Mouse (Mus musculus) kidney, postnatal 10 days (tissue): ENCODE results near the gene Frmpd1.

ENCODE experiments used
- DNase-seq: peaks from one replicate; pipeline ENCODE4 v3.0.0; 2021; ENCODE audit warnings: mixed read lengths

Gene Frmpd1

DNA sequence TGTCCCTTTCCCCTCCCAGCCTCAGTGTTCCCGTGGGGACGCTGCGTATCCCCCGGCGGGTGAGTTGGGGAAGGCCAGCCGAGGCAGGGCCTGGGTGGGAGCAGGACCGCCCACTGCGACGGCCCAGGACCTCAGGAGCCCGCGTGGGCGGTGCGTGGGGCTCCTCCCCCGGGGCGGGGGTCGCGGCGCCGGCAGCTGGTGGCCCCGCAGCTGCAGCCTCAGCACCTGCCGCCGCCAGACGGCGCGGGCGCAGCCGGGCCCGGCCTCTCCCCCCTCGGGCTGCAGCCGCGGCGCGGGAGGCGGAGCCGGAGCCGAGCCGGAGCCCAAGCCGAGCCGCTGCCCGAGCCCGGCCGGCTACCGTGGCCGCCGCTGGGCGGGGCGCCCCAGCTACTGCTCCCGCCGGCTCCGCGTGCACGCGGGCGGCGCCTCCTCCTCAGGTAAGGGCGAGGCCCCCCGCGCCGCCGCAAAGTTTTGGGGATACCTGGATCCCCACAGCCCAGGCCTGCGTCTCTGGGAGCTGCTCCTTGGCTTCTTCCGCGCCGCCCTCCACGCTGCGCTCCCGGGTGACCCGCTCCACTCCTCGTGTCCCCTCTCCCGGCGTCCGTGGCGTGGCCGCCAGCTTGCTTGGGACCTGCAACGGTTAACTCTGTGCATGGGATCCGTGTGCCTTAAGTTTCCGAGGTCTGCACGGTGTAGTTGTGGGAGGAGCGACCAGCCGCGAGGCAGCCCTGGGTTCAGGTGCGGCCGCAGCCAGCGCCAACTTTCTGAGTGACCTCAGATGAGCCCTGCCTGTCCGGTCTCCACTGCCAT, at the start of gene Frmpd1:
Frmpd1 (plus strand) TSS at position 355 of the 810 bp plus-strand sequence.
- DNase-seq: peak; percentile 76

DNA sequence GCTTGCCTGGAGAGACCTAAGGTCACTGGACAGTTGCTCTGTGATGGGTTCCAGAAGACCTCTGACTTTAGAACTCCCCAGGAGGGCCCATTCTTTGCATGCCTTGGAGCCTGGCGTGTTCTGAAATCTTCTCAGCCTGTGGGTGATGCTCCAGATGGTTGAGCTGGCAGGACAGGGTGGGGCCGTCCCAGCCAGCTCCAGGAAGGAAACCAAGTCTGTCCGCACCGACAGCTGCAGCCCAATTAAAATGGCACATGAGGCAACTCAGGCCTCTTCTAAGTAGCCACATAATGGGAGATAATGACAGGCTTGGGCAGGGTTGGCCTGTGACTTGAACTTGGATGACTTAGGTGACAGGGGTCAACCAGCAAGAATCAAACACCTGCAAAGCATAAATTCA, 47.0 kb upstream of the Frmpd1 start:
- DNase-seq: peak; percentile 12

DNA sequence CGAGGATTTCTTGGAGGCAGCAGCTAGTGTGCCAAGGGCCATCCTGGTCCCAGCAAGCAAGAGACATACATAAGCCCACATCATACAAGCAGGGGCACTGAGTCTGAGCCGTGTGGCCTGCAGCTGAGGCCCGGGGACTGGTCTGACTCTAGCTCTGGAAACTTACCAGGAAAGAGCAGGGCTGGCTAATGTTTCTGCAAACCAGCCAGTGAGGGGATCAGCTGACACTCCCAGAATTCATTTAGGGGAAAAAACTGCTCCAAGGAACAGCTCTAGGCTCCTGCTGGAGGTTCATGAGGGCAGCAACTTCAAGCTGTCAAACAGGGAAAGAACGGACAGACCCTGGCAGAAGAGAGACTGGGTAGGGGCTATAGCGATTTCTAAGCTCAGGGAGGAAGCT, 42.8 kb upstream of the Frmpd1 start:
- DNase-seq: no peak

DNA sequence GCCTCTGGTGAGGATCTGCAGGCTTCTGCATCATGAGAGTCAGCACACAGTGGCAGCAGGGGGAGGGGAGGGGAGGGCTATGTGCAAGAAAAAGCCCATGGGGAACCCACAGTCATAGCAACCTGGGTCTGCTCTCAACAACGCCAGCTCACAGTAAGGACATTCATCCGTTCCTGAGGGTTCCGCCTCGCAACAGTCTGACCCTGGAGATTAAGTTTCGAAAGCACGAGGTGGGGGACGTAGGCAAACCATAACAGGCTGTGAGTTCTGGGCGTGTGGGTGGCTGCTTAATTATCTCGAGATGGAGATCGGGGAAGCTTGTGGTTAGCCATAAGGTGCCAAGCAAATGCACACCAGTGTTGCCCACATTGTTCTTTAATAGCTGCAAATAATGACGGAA, 42.3 kb upstream of the Frmpd1 start:
- no peak for DNase-seq

DNA sequence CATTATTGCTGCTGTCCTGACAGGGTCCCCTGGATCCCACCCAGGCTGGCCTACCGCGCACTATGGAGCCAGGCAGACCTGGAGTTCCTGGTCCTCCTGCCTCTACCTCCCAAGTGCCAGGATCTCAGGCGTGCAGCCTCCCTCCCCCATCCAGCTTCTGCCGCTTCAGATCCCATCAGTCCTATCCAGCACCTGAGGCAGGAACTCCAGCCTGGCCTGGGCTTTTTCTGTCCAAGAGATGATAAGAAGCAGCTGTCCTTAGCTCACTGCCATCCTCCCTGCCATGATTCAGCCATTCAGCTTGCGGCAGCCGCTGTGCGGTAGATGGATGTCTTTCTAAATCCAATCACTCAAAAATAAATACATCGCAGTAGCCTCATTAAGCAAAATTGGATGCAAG, 41.7 kb upstream of the Frmpd1 start:
- no peak for DNase-seq

DNA sequence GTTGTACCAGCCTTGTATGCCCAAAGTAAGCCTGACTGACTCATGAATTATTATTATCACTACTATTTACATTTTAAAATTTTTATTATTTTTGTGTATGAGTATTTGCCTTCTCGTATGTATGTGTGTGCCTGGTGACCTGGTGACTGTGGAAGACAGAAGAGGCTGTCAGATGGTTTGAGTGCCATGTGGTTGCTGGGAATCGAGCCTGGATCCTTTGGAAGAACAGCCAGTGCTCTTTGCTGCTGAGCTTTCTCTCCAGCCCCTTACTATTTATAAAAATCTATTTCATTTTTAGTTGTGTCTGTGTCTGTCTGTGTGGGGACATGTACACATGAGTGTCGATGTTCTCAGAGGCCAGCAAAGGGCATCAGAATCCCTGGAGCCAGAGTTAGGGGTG, 28.2 kb upstream of the Frmpd1 start:
- DNase-seq: no peak

DNA sequence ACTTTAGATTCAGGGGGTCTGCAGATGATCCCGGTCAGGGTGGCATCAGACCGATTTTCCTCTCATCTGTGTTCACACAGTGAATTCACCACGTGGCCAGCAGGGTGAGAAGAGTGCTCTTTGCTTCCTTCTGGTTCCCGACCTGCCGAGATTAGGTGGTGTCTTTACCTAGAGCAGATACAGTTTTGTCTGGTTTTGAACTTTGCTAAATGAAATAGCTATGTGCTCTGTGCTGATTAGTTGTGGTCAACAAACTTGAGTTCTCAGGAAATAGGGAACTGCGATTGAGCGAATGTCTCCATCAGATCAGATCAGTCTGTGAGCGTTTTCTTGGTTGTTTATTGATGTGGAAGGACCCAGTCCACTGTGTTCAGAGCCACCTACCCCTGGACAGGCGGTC, 26.1 kb upstream of the Frmpd1 start:
- no peak for DNase-seq

DNA sequence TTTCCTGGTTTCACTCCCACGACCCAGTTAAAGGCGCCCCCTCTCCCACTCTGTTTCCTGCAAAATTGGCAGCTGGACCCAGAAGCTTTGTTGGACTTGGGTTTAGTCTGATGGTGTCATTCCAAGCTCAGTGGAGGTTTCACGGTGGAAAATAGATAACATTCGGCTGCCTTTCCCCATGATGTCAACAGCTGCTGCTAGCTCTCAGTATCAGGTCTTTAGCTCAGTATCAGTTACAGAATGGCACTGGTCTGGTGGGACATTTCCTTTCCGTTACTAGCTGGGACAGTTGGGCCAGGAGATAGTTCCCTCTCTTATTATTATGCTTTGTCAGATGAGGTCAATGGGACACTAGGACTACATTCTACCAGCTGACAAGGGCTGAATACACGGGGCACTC, 23.9 kb upstream of the Frmpd1 start:
- DNase-seq: no peak

DNA sequence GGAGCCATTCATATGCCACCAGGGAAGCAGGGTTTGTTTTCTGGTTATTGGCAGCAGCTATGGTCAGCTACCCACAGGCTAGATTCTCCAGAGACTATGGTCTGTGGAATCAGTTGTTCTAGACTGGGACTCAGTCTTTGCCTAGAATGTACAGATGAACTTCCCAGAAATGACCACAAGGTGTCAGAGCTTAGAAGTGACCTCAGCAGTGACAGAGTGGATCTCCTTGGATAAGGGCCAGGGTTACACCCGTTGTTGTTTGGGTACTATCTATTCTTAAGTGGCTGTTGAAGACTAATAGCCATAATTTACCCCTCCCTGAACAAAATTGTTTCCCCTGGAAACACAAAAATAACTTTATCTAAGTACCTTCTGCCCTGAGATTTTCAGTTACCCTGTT, 21.0 kb upstream of the Frmpd1 start:
- DNase-seq: peak; percentile 42

DNA sequence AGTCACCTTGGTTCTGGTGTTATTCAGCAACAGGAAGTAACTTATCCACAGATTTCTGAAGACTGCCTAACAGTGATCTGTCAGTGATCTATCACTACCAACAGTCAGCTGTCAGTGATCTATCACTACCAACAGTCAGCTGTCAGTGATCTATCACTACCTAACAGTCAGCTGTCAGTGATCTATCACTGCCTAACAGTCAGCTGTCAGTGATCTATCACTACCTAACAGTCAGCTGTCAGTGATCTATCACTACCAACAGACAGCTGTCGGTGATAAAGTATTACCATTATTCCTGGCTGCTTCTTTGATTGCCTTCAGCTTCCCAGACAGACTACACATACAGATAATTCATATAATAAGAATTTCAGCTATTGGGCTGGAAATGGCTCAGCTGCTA, 19.2 kb upstream of the Frmpd1 start:
- no peak for DNase-seq

DNA sequence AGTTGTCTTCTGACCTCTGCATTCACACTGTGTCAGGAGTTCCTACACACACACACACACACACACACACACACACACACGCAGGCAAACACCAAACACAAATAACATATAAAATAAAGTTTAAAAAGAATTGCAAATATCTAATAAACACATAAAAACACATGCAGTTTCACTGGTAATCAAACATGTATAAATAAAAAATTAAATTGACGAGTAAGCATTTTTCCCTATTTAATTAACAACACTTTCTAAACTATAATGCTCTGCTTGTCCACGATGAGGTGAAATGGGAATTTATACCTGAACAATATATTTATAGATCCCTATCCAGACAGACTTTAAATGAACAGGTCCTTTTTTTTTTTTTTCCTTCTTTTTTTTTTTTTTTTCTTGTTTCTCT, 18.7 kb upstream of the Frmpd1 start:
- DNase-seq: no peak

DNA sequence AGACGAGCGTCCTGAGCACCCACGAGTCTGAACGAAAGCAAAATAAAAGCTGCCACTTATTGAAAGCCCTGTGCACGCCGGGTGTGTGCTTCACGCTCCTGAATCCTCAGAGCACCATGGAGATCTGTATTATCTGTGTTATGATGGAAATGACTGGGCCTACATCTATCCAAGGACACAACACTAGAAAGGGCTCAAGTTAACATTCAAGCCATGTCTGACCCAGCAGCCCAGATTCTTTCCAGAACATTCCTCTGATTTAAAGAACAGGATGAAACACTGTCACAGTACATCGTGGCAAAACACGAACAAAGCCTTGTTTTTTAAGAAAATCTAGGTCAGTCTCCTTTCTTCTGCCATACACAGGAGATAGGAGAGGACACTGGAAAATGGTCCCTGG, 13.3 kb upstream of the Frmpd1 start:
- no peak for DNase-seq

DNA sequence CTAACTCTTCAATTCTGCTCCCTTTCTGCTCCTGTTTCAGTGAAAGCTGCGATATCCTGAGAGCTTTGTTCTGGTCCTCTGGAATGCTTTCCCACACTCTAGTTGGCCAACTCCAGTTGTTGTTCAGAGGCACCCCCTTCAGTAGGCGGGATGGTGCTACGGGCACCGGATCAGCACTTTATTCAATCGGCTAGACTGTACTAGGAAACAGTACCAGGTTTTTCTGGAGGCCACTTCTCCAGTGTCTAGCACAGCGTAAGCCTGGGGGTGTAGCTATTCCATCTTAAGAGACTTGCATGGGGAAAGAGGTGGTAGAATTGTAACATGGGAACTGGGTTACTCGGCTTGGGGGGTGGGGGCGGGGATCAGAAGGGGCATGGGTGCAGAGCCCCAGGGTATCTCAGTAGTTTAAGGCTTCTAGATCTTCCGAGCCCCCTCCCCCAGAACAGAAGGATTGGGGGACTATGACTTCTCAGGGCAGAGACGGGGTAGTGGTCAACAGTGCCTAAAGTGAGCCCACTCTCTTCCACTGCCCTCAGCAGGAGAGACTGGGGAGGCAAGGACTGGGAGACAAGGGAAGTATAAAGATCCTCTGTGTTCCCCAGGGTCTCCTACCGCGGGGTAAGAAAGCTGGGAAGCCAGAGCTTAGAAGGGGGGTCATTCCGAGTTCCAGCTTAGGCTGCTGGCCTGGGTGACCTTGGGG, 706 bp upstream of the Frmpd1 start:
- DNase-seq: no peak

DNA sequence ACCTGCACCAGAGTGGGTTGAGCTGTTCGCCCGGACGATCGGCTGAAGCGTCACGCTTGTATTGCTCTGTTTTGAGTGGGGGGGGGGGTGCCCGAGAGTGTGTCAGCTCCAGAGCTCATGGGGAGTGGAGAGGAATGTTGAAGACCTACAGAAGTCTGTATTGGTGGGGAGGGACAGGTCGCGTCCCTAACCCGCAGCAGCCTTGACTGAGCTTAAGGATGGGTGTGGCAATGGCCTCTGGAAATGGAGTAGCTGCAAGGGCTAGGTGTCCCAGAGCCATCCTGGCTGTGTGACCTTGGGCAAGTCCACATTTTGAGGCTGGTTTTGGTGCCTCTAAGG, 625 bp downstream of the Frmpd1 start:
- no peak for DNase-seq

DNA sequence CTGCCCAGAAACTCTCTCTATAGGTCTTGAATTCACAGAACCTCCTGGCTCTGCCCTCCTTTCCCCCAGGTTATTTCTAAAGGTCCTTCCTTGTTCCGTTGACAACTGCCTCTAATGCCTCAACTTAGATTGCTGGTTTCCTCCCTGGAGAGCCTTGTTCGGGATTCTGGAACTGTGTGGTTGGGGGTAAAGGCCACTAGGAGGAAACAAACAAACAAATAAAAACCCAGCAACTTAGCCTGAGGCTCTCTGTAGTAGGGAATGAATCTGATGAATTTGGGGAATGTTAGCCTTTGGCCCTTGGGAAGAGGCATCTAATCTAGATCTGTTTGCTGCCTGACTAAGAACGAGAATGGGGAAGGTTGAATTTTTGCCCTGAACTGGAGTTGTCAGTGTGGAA, 13.6 kb downstream of the Frmpd1 start:
- DNase-seq: no peak

DNA sequence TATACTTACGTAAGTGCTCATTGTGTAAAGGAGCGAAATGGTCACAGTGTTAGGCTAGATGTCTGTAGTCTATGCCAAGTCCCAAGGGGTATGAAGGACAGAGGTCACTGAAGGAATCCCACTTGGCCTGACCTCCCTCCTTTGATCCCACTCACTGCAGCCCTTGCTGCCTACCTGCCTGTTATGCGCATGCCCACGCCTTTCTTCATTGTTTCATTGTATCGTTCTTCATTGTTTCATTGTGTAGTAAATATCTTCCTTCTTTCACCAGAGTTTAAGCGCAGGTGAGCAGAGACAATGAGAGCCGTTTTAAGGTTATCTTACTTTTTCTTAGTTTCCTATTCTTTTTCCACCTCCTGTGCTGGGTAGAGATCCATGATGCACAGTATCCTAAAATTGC, 18.6 kb downstream of the Frmpd1 start:
- DNase-seq: no peak

DNA sequence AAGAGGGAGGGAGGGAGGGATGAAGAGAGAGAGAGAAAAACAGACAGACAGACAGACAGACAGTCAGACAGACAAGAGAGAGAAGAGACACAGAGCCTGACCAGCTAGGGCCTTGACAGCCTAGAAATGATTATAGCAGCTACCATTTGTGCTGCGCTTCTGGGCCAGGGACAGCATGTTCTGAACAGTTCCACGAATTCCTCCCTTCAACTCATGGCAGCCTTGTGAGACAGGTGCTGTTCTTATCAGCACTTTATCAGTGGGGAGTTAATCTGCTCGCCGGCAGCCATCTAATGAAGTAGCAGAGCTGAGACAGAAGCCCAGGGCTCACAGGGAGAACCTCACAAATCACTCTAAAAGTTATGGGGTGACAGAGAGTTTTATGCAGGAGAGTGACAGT, 22.8 kb downstream of the Frmpd1 start:
- DNase-seq: no peak

DNA sequence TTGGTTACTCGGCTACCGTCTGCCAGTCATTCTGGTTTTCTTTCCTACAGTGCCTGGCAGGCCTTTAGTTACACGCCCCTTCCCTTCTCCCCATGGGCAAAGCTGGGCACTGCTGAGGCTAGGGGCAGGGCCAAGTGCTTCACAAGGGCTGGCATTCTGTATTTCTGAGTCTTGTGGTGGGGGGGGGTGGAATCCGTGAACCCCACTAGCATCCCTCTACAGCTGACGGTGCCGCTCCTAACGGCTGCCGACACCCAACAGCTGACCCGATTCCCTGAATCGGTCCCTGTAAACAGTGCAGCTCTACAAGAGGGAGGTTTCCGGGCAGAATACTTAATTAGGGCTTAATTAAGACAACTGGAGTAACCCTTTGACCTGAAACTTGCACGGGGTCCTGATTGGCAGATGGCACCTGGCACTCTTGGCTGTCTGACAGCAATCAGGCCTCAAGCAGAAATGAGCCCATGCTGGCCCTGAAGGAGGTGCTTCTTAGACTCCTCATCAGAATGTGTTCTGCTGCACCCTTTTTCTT, 24.2 kb downstream of the Frmpd1 start:
- no peak for DNase-seq

DNA sequence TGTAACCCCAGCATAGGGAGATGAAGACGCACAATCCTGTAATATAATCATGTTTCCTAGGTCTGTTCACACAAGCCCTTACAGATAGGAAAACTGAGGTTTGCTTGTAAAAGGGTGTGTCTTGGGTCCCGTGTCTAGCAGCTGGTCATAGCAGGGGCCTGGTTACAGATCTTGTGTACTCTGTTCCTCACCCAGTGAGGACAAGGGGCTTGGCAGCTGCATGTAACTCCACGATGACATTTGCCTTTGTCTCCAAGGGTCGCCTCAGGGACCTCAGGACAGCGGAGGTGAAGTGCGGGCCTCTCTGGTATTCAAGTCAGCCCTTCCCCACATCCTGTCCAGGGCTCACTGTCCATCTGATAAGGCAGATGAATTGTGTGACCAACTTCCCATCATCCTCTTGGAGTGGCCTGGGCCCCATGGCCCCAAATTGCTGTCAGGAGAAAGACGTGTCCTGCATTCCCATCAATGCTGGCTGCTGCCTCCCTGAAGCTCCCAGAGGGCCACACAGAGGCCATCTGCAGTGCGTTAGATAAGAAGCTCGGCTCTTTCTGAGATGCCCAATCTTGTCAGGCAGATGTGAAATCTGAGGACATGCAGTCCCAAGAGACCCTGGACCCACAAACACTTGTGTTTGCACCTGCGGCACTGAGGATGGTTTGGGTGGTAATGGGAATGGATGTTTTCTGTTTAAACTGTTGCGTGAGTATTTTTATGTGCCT, 27.8 kb downstream of the Frmpd1 start:
- no peak for DNase-seq

DNA sequence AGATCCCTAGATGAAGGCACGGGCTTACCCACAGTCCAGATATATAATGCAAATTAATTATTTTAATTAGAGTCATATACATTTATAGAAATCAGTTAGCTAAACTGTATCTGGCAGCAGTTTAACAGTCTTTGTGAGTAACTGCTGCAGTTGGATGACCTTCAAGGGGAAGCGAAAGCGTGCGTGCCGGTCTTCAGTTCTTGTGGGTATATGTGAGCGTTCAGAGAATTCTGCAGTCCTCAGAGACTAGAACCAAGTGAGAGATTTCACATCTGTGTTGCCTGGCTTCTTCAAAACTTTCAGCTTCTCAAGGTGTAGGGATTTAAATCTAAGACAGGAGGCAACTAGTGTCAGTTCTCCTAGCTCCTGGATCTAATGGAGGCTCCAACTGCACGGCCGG, 35.3 kb downstream of the Frmpd1 start:
- no peak for DNase-seq

DNA sequence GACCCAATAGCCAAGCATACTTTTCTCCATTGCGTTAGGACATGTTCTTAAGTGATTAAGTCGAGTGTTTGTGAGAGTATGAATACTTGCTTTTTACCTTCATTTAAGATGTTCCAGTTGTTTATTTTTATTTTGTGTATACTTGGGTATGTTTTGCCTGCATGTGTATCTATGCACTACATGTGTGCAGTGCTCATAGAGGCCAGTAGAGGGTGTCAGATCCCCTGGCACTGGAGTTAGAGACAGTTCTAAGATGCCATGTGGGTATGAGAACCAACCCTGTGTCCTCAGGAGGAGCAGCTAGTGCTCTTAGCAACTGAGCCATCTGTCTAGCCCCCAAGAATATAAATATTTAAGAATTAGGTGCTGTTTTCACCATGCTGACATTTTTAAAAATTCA, 37.7 kb downstream of the Frmpd1 start:
- DNase-seq: no peak

DNA sequence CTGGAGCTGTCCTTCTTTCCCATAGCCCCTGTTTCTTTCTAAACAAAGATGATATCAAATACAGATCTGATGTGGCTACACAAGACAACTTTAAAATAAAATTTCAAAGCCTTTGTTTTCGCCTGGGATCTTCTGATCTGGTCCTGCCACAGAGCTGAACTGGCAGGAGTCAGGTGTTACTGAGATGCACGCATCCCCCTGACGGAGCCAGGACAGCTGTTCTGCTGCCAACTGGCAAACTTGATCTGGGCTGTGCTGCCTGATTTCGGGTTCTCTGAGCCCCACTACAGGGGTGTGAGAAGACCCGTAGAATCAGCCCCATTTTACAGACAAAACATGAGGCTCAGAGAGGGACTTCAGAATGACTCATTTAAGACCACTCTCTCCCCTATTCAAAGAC, 45.6 kb downstream of the Frmpd1 start:
- no peak for DNase-seq

DNA sequence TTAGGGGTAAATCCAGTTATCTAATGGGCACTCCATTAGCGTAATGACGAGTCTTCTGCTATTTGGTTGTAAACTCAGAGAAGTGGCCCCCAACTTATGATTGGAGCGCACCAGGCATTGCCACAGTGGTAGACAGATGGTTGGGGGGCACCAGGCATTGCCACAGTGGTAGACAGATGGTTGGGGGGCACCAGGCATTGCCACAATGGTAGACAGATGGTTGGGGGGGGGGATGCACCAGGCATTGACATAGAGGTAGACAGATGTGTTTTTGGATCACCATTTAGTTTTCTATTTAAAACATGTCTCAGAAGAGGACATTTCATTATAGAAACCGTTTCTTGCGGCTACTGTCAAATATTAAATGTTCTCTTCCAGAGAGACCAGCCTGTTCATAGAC, 53.6 kb downstream of the Frmpd1 start:
- no peak for DNase-seq

DNA sequence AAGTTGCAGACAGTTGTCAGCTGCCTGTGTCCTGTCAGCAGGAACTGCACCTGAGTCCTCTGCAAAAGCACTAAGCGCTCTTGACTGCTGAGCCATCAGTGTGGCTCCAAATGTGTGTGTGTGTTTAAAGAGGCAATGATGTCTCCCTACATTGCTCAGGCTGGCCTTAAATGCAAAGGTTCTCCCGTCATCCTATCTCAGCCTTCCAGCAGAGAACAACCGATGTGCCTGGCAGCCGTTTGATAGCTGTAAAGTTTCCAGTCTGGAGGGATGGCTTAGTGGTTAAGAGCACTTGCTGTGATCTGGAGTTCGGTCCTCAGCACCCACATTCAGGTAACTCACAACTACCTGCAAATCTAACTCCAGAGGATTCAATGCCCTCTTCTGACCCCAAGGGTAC, 56.7 kb downstream of the Frmpd1 start:
- DNase-seq: no peak
